Mouse (Mus musculus): ENCODE data around the gene Ube2u. TPM values are rescaled to one million over a fixed set of nuclear protein-coding genes. Genes with fewer than 3 reads are reported as not detected.
A peak's percentile ranks its signal among the peaks of the same experiment; 100 is the strongest.

Gene Ube2u
- polyA plus RNA-seq (2014; fragmentation: Nextera tagmentation; extraction: Ambion mirVana), result 1.3 TPM in 2 replicates

DNA sequence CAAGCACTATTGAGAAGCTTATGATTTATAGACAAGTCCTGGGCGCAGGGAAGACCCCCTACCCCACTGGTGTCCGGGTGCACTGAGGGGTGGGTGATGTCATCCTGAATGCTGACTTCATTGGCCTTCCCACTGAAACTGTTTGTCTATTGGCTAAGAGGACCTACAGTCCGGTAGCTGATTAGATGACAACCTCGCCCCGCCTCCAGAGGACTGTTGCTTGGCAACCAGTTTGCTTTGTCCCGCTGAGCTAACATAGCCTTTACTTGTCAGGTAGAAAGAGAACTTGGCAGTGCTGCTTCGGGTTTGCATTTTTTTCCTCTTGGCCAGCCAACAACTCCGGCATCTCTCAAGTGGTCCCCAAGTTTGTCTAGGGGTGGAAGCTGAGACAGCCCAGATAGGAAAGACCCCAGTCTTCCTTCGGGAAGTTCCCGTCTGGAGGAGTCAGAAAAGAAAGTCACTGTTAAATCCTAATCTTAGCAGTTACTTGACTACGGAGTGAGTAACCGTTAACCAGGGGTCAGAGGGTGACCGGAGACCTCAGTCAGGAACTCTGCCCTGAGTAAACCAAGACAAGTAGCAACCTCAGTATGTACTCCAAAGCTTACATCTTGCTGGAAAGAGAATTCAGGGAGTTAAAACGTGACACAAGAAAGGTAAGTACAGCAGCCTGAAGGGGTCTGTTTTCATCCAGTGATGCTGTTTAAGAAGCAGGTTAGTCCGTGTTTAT is at the start of gene Ube2u:
Ube2u (plus strand) TSS at position 258 of the 730 bp plus-strand sequence.
- Histone ChIP-seq H3K4me1 (ENCODE audit: control insufficient read depth, insufficient read depth, low read length) (0 out of 2 replicates have a peak, but pooled peaks cover 7% of the 10 kb centered on the region), H3K9me3 (ENCODE audit: control insufficient read depth, low read length) (no peaks in the 10 kb centered on the region), H3K4me2 (replicated peaks; ENCODE audit: low read depth, low read length) (peak within 1 kb of the TSS; percentile 38), H3K9ac (ENCODE audit: low read depth, low read length) (no peak within 1 kb of the TSS), H3K27ac (ENCODE audit: low read depth, low read length) (no peak within 1 kb of the TSS), H3K4me3 (ENCODE audit: low read length) (peak within 1 kb of the TSS; percentile 17), H3K27me3 (ENCODE audit: control insufficient read depth, insufficient read depth, low read length) (no peaks in the 10 kb centered on the region), H3K36me3 (ENCODE audit: control insufficient read depth, insufficient read depth, low read length) (no peaks in the 10 kb centered on the region)
- peak; percentile 90 for ATAC-seq (ENCODE audit: low FRiP score, low TSS enrichment)
- WGBS, result 24% methylated on average over 15 of the region's 15 CpGs

GRCm38 (mm10) chr4:100429371-100429900 is 49.2 kb upstream of the Ube2u start:
- Histone ChIP-seq H3K4me1 (ENCODE audit: control insufficient read depth, insufficient read depth, low read length) (peaks cover 11% of the 10 kb centered on the region; the same call in 1 of the 2 replicates), H3K9me3 (ENCODE audit: control insufficient read depth, low read length) (no peaks in the 10 kb centered on the region), H3K9ac (ENCODE audit: low read depth, low read length) (no peak overlapping the region), H3K4me3 (ENCODE audit: low read length) (no peak overlapping the region), H3K4me2 (replicated peaks; ENCODE audit: low read depth, low read length) (no peak overlapping the region), H3K27me3 (ENCODE audit: control insufficient read depth, insufficient read depth, low read length) (no peaks in the 10 kb centered on the region), H3K36me3 (ENCODE audit: control insufficient read depth, insufficient read depth, low read length) (no peaks in the 10 kb centered on the region), H3K27ac (ENCODE audit: low read depth, low read length) (no peak overlapping the region)
- no peak for ATAC-seq (ENCODE audit: low FRiP score, low TSS enrichment)
- WGBS, result 28% methylated on average over 2 of the region's 2 CpGs

GRCm38 (mm10) chr4:100435281-100436168 is 43.1 kb upstream of the Ube2u start:
- 45% methylated on average over 8 of the region's 8 CpGs for WGBS
- Histone ChIP-seq H3K9me3 (ENCODE audit: control insufficient read depth, low read length) (no peaks in the 10 kb centered on the region), H3K4me2 (replicated peaks; ENCODE audit: low read depth, low read length) (no peak overlapping the region), H3K27ac (ENCODE audit: low read depth, low read length) (0 out of 2 replicates have a peak overlapping the region, but pooled peaks have one; percentile 47), H3K9ac (ENCODE audit: low read depth, low read length) (no peak overlapping the region), H3K4me1 (ENCODE audit: control insufficient read depth, insufficient read depth, low read length) (no peaks in the 10 kb centered on the region), H3K4me3 (ENCODE audit: low read length) (no peak overlapping the region), H3K36me3 (ENCODE audit: control insufficient read depth, insufficient read depth, low read length) (no peaks in the 10 kb centered on the region), H3K27me3 (ENCODE audit: control insufficient read depth, insufficient read depth, low read length) (no peaks in the 10 kb centered on the region)
- ATAC-seq (ENCODE audit: low FRiP score, low TSS enrichment), result peak; percentile 52

DNA sequence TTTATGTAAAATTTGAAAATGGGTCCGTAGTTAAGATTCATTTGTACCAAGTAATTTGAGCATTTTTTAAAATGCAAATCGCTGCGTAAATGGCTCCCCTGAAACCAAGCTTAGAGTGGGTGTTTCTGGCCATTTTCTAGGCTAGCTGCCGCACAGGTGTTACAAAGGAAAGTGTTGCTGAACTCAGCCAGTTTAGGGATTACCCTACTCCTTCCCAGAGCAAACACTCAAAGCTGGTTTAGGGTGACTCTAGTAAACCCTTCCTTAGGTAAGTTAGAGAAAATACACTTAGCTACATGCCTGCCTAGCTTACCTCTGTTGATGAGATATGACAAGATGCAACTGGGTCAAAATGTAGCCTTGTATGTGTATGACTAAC is 42.5 kb upstream of the Ube2u start:
- no peak for ATAC-seq (ENCODE audit: low FRiP score, low TSS enrichment)
- 57% methylated on average over 4 of the region's 4 CpGs for WGBS
- Histone ChIP-seq H3K27ac (ENCODE audit: low read depth, low read length) (peak overlapping the region; percentile 9; the same call in 1 of the 2 replicates), H3K27me3 (ENCODE audit: control insufficient read depth, insufficient read depth, low read length) (no peaks in the 10 kb centered on the region), H3K9ac (ENCODE audit: low read depth, low read length) (no peak overlapping the region), H3K9me3 (ENCODE audit: control insufficient read depth, low read length) (no peaks in the 10 kb centered on the region; the same call in 1 of the 2 replicates), H3K36me3 (ENCODE audit: control insufficient read depth, insufficient read depth, low read length) (peaks cover 4% of the 10 kb centered on the region; the same call in 1 of the 2 replicates), H3K4me1 (ENCODE audit: control insufficient read depth, insufficient read depth, low read length) (no peaks in the 10 kb centered on the region), H3K4me2 (replicated peaks; ENCODE audit: low read depth, low read length) (no peak overlapping the region), H3K4me3 (ENCODE audit: low read length) (no peak overlapping the region)

DNA sequence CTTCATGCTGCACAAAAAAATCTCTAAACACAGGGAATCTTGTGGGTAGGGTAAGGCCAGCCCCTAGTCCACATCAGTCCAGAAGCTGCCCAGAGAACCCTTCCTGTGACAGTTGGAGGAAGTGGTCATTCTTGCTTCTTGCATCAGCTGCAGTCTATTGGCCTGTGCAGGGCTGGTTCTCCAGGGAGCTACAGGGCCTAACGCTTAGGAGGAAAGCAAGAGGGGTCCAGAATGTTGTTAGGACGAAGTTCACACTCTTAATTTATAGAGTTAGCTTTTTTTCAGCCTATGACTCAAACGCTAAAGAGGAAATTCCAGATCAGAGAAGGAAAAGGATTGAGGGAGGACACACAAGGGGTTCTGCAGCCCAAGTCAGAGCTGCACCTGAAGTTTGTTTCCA is 31.8 kb upstream of the Ube2u start:
- 0 out of 2 replicates have a peak, but pooled peaks cover 2% of the 10 kb centered on the region for H3K4me1 ChIP-seq (ENCODE audit: control insufficient read depth, insufficient read depth, low read length)
- peak overlapping the region; percentile 43; the same call in 1 of the 2 replicates for H3K27ac ChIP-seq (ENCODE audit: low read depth, low read length)
- H3K9ac ChIP-seq (ENCODE audit: low read depth, low read length), result no peak overlapping the region
- H3K27me3 ChIP-seq (ENCODE audit: control insufficient read depth, insufficient read depth, low read length), result no peaks in the 10 kb centered on the region
- H3K9me3 ChIP-seq (ENCODE audit: control insufficient read depth, low read length), result no peaks in the 10 kb centered on the region; the same call in 1 of the 2 replicates
- ATAC-seq (ENCODE audit: low FRiP score, low TSS enrichment), result peak; percentile 83
- H3K4me3 ChIP-seq (ENCODE audit: low read length), result no peak overlapping the region
- H3K36me3 ChIP-seq (ENCODE audit: control insufficient read depth, insufficient read depth, low read length), result peaks cover 3% of the 10 kb centered on the region
- 42% methylated on average over 3 of the region's 3 CpGs for WGBS
- no peak overlapping the region for H3K4me2 ChIP-seq (replicated peaks; ENCODE audit: low read depth, low read length)

GRCm38 (mm10) chr4:100462493-100463120 is 16.0 kb upstream of the Ube2u start:
- ATAC-seq (ENCODE audit: low FRiP score, low TSS enrichment), result no peak
- Histone ChIP-seq H3K27me3 (ENCODE audit: control insufficient read depth, insufficient read depth, low read length) (no peaks in the 10 kb centered on the region), H3K9ac (ENCODE audit: low read depth, low read length) (no peak overlapping the region), H3K27ac (ENCODE audit: low read depth, low read length) (no peak overlapping the region), H3K4me2 (replicated peaks; ENCODE audit: low read depth, low read length) (no peak overlapping the region), H3K4me1 (ENCODE audit: control insufficient read depth, insufficient read depth, low read length) (no peaks in the 10 kb centered on the region), H3K4me3 (ENCODE audit: low read length) (no peak overlapping the region), H3K36me3 (ENCODE audit: control insufficient read depth, insufficient read depth, low read length) (no peaks in the 10 kb centered on the region), H3K9me3 (ENCODE audit: control insufficient read depth, low read length) (no peaks in the 10 kb centered on the region)
- 51% methylated on average over 9 of the region's 9 CpGs for WGBS

DNA sequence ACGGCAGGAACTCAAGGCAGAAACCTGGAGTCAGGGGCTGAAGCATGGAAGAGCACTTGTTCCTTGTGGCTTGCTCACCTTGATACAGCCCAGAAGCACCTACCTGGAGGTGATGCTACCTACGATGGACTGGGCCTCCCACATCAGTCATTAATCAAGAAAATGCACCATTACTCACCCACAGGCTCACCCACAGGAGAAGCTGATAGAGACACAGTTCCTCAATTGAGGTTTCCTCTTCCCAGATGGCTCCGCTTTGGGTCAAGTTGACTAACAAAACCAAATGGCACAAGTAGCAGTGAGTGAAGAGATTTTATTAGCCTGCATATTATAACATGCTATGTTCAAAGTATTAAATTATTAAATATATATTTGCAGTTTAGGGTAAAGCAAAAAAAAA is 9.8 kb downstream of the Ube2u start:
- H3K27me3 ChIP-seq (ENCODE audit: control insufficient read depth, insufficient read depth, low read length), result no peaks in the 10 kb centered on the region
- 87% methylated on average over 3 of the region's 3 CpGs for WGBS
- H3K36me3 ChIP-seq (ENCODE audit: control insufficient read depth, insufficient read depth, low read length), result no peaks in the 10 kb centered on the region
- no peak overlapping the region for H3K27ac ChIP-seq (ENCODE audit: low read depth, low read length)
- no peaks in the 10 kb centered on the region for H3K9me3 ChIP-seq (ENCODE audit: control insufficient read depth, low read length)
- no peak for ATAC-seq (ENCODE audit: low FRiP score, low TSS enrichment)
- H3K4me2 ChIP-seq (replicated peaks; ENCODE audit: low read depth, low read length), result no peak overlapping the region
- H3K9ac ChIP-seq (ENCODE audit: low read depth, low read length), result no peak overlapping the region
- H3K4me1 ChIP-seq (ENCODE audit: control insufficient read depth, insufficient read depth, low read length), result no peaks in the 10 kb centered on the region
- no peak overlapping the region for H3K4me3 ChIP-seq (ENCODE audit: low read length)

DNA sequence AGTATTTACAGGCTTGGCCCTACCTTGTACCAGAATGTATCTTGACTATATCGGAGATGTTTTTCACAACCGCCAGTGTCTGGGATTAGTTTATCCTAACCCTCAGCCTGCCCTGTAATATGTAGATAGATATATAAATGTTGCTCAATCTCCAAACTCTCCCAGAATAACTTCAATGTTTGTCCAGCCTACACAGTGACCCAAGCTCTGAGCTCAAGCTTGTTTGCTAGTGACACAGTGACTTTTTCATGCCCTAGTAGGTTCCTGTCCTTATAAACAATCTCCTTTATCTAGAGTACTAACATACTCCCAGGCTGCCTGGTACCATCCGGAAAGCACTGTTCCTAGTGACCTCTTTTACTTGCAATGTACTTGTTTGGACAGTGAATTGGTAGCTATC is 16.5 kb downstream of the Ube2u start:
- H3K36me3 ChIP-seq (ENCODE audit: control insufficient read depth, insufficient read depth, low read length), result no peaks in the 10 kb centered on the region
- H3K4me3 ChIP-seq (ENCODE audit: low read length), result no peak overlapping the region
- no peak overlapping the region for H3K27ac ChIP-seq (ENCODE audit: low read depth, low read length)
- no peaks in the 10 kb centered on the region for H3K9me3 ChIP-seq (ENCODE audit: control insufficient read depth, low read length)
- H3K27me3 ChIP-seq (ENCODE audit: control insufficient read depth, insufficient read depth, low read length), result no peaks in the 10 kb centered on the region
- H3K4me2 ChIP-seq (replicated peaks; ENCODE audit: low read depth, low read length), result no peak overlapping the region
- WGBS, result 95% methylated on average over 3 of the region's 3 CpGs
- H3K4me1 ChIP-seq (ENCODE audit: control insufficient read depth, insufficient read depth, low read length), result no peaks in the 10 kb centered on the region
- no peak overlapping the region for H3K9ac ChIP-seq (ENCODE audit: low read depth, low read length)
- ATAC-seq (ENCODE audit: low FRiP score, low TSS enrichment), result no peak
